Mouse (Mus musculus) gastrocnemius, postnatal 14 days (tissue): Measurements from ENCODE around the gene Cbx1. TPM values are rescaled to one million over a fixed set of nuclear protein-coding genes. Genes with fewer than 3 reads are reported as not detected.
"Not testable (repeated sequence)": the region's sequence is repeated elsewhere in the genome, so short reads cannot be mapped to it uniquely, and the experiment has no call there.

Experiments used
- DNase-seq: peaks from one replicate; pipeline ENCODE4 v3.0.0; 2021; ENCODE audit warnings: mixed read lengths
- intact Hi-C: fragments of 180-260 bp; cut with DNase I; formaldehyde crosslinking; loops from one replicate; pipeline ENCODE4 v1.15.1; 2025; ENCODE audit warnings: low total_unique reads
- total RNA-seq, 2 experiments: library from RNA; stranded (reverse); gene quantifications; 2 replicates each; pipeline ENCODE4 v1.2.3; 2021

The Cbx1 gene
- total RNA-seq, 2 experiments from 2014 or later: 36.4 to 37.5 TPM

GRCm38 (mm10) chr11:96829813-96830538, 41.0 kb downstream of the Cbx1 start, which contains the start of gene Nfe2l1:
Nfe2l1 (minus strand) TSS chr11:96829968.
- DNase-seq: peak; percentile 98
- intact Hi-C loops: no loop called here

GRCm38 (mm10) chr11:96830539-96831216, 41.8 kb downstream of the Cbx1 start:
- no peak for DNase-seq
- intact Hi-C loops: no loop called here

GRCm38 (mm10) chr11:96831516-96831915, 42.6 kb downstream of the Cbx1 start:
- intact Hi-C loops: no loop called here
- no peak for DNase-seq

DNA sequence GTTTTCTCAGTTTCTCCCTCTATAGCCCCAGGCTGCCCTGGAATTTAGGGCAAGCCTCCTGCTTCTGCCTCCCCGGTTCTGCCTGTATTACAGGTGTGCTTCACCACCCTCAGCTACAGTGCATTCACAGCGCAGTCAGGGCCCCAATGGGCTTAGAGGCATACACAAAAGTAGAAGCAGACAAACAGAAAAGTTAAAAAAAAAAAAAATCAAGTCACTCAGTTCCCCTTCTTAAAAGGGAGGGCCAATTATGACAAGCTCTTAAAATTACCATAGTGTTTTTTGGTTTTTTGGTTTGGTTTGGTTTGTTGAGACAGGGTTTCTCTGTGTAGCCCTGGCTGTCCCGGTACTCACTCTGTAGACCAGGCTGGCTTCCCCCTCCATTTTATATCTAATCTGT, 43.6 kb downstream of the Cbx1 start:
- intact Hi-C loops: no loop called here
- no peak for DNase-seq

- no peak for DNase-seq
- intact Hi-C loops: no loop called here
These were observed 44.0 kb downstream of the Cbx1 start for GRCm38 (mm10) chr11:96832973-96833372.

GRCm38 (mm10) chr11:96834127-96834526, 45.2 kb downstream of the Cbx1 start:
- no peak for DNase-seq
- intact Hi-C loops: no loop called here

DNA sequence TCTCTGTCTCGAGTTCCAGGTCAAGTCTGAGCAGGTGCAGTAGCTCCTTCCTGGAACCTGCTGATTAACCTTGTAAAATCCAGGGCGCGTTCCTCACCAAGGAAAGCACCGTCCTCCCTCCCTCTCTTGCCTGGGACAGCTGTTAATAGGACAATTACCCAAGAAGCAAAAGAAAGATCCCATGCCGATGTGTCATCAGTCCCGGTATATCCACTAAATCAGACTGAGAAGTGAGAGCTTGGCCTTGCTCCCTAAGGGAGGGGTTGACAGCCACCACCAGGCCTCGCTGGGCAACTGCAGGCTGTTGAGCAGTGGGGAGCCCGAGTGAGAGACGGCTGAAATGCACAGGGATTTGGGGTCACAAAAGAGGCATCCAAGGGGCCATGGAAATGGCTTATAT, 48.4 kb downstream of the Cbx1 start:
- peak; percentile 46 for DNase-seq
- intact Hi-C loops: no loop called here

- intact Hi-C loops: no loop called here
- DNase-seq: no peak
These were observed 49.4 kb downstream of the Cbx1 start for GRCm38 (mm10) chr11:96838341-96838740.

GRCm38 (mm10) chr11:96839428-96839827, 50.5 kb downstream of the Cbx1 start:
- DNase-seq: no peak
- intact Hi-C loops: no loop called here

GRCm38 (mm10) chr11:96839877-96840276, 51.0 kb downstream of the Cbx1 start:
- intact Hi-C loops: no loop called here
- no peak for DNase-seq

GRCm38 (mm10) chr11:96840290-96840689, 51.4 kb downstream of the Cbx1 start:
- no peak for DNase-seq
- intact Hi-C loops: no loop called here

DNA sequence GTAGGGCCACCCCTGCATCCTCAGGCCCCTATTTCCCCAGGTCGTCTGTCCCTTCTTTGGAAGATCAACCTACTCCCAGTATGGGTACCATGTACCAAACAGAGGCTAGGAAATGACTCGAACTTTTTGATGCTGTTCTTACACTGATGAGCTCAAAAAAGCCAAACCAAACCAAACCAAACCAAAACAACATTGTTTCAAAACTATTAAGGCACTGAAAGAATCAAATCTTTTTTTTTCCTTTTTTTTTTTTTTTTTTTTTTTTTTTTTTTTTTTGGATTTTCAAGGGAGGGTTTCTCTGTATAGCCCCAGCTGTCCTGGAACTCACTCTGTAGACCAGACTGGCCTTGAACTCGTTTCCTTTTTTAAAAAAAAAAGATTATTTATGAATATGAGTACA, 54.7 kb downstream of the Cbx1 start:
- intact Hi-C loops: no loop called here
- DNase-seq: no peak

DNA sequence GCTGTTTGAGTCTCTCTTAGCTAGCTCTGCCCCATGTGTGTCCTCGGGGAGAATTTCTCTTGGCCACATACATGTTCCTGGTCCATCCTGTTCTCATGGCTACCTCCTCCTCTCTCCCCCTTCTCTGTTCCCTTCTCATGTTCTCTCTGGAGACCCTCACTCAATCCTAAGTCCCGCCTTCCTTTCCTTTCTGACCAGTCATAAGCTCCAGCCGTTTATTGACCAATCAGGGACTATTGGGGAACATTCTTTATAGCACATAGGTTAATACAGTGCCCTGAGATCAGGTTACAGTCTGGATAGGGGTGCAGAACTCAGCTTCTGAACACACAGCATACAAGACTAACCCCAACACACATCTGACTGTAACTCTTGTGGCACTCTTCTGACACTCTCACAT, 58.3 kb downstream of the Cbx1 start:
- intact Hi-C loops: no loop called here
- no peak for DNase-seq

- intact Hi-C loops: no loop called here
- DNase-seq: no peak
These were observed 59.8 kb downstream of the Cbx1 start for GRCm38 (mm10) chr11:96848694-96849093.

- intact Hi-C loops, DNase-seq: not testable (repeated sequence)
These were observed 60.2 kb downstream of the Cbx1 start for GRCm38 (mm10) chr11:96849145-96849544.

GRCm38 (mm10) chr11:96849681-96850467, 60.9 kb downstream of the Cbx1 start, which contains the start of gene Copz2:
Copz2 (plus strand) TSS chr11:96849870.
- DNase-seq: peak; percentile 65
- intact Hi-C loops: no loop called here

DNA sequence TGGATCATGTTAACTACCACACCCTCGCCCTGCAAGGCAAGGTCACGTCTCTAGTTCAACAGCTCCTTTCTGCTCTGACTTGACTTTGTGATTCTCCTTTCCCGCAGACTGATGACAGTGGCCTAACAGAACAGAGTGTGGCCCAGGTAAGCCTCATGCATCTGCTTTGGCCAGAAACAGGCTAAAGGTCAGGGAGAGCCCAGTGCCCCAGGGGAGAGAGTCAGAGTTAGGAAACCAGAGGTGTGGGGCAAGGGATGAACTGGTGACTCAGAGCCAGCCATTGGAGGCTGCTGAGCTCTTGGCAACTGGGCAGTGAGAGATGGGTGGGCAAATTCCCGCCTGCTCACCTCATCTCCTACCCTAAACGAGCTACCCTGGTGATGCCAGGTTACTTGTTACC, 68.5 kb downstream of the Cbx1 start:
- intact Hi-C loops: loop anchor here (5.0 kb wide), 1 partner anchor 75 kb away; no protein-coding TSS in a partner anchor
- no peak for DNase-seq
